Mouse (Mus musculus) adrenal gland, adult 2 months (tissue): Measurements from ENCODE around the gene Lrrc72. TPM values are rescaled to one million over a fixed set of nuclear protein-coding genes. Genes with fewer than 3 reads are reported as not detected.
A peak's percentile ranks its signal among the peaks of the same experiment; 100 is the strongest.

Experiments used
- DNase-seq: peaks from one replicate; pipeline ENCODE4 v3.0.0; 2021
- polyA plus RNA-seq: library from polyadenylated mRNA; depleted of rRNA; stranded (reverse); fragments of >200 nt; gene quantifications from 2 replicates; pipeline ENCODE4 v1.2.3, GENCODE M21; 2012; rRNA removed
- total RNA-seq, 2 experiments: library from RNA; stranded (reverse); gene quantifications; 2 replicates each; pipeline ENCODE4 v1.2.3; 2021

The Lrrc72 gene
- total and polyA plus RNA-seq, 3 experiments, result not detected

DNA sequence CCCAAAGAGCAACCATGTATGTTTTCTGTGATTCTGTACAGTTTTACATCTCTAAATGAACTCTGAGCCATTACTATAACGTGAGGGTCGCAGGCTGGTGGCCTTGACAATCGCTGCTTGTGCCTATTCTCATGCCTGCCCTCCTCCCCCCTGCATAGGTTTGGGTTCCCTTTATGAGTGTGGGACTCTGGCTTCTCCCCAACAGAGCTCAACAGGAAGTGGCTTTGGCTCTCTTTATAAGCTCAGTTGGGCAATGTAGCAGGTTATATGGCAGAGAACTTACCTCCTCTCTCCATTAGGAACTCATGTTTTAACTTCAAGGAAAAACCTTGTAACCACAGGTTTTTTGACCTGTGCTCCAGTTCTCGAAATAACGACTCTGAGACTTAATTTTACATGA lies 62.9 kb downstream of the Lrrc72 start:
- DNase-seq, result no peak

DNA sequence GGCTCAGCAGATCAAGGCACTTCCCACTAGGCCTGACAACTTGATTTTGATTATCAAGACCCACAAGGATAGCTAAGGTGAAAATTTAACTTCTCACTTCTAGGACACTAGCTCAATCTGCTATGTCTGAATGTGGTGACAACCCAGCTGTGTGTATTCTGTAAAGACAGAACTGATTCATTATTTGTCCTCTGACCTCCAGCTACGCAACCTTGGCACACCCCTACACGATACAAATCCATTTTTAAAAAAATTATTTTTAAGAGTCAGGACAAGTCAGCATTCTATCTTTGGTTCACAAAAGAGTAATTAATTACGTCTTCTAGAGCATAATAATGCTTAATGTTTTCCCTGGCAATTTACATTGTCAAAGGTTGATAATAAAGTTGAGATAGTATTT lies 63.6 kb downstream of the Lrrc72 start:
- peak; percentile 44 for DNase-seq

DNA sequence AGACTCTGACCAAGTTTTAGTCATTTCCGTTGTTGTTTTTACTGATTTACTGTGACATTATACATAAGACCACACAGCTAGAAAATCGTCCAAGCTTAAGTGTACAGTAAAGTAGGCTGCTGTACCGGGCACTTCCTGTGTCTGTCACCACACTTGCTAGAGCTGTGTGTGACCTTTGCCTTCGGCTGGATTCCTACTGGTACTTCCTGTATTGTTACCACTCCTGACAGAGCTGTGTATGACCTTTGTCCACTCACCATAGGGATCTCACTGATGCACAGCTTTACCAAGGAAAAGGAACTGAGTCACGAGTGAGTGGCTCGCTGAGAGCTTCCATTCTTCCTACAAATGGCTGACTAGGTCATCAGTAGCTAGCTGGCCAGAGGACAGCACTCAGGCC lies 66.1 kb downstream of the Lrrc72 start:
- no peak for DNase-seq

DNA sequence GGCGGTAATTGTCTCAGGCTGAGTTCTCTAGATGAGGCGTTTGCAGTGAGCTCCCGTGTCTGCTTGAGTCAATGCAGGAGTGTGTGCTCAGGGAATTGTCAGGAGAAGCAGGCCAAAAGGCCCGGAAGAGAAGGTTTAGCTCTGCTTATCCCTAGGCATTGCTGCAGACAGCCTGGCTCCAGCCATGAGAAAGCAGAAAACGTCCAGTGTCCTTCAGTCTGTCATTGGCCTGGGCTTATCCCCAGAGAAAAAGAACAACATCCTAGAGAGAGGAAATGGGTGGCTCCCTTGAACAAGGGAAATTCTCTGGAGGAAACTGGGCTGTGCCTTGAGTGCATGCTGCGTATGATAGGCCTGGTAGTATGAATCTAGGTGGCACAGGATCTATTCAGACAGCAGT lies 70.6 kb downstream of the Lrrc72 start:
- DNase-seq, result peak; percentile 17

DNA sequence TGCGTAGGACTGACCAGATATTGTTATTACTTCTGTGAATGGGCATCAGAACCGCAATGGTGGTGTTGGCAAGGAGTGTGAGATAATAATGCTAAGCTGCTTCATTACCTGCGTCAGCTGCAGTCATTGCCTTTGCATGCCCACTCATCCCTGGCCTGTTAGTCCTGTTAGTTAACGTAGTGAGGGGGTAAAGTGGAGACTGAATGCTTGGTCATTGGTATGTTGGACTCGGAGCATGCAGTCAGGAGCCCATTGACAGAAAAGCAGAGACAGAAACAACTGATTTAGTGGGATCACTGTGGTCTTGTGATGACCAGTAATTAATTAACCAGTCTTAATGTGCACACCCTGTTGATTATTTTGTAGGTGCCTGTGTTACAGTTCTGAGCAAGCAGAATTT lies 76.0 kb downstream of the Lrrc72 start:
- DNase-seq, result no peak

DNA sequence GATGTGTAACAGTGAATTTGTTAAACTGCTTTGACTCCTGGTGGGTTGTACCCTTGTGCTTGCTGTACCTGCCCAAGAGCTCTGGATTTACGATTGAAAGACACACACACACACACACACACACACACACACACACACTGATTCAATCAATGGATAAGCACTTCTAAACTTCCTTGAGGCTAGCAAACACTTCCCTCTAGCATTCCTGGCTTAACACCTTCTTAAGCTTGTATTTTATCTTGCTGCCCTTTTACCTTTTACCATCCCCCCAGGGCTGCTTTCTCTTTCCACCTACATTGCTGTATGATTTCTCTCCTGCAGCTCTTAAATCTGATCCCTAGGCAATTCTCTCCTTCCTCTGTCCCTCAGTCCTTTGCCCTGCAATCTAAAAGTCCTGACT lies 87.9 kb downstream of the Lrrc72 start:
- DNase-seq, result no peak

DNA sequence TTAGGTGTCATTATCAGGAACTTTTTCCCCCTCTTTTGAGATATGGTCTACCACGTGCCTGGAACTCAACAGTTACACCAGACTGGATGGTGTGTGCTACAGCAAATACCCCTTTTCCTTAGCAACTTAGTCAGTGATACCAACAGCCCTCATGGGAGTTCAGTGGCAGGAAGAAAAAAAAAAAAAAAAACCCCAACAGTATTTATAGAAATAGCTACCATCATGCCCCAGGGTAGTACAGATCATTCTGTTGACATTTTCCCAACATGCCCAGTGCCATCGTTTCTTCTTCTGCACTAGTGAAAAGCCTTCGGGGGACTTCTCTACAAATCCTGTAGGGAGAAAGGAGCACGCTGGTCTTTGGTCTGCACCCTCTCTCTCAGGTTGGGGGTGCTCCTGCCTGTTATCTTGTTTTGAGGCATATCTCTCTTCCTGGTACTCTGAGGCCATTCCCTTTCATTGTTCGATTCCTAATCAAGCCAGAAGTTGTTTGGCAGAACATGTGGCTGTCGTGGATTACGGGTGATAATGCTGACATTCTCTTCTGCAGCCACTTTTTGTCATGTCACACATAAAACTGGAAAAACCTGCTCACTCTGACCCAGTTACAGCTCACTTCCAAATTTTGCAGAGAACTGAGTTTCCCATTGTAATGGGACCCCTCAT lies 88.9 kb downstream of the Lrrc72 start:
- DNase-seq, result no peak

Other genes with a start within 250 kb of the Lrrc72 start
- 10 to 100 TPM; 10.1 to 15.5 TPM for gene Tspan13, start 210.9 kb downstream of the Lrrc72 start, total RNA-seq
- gene Tspan13, start 210.9 kb downstream of the Lrrc72 start, polyA plus RNA-seq, result 79.2 and 146 TPM in 2 replicates
- gene Ankmy2, start 96.3 kb downstream of the Lrrc72 start, total RNA-seq, result 10 to 100 TPM; 29.5 to 31.2 TPM
- 3.0 and 4.0 TPM in 2 replicates for gene Ankmy2, start 96.3 kb downstream of the Lrrc72 start, polyA plus RNA-seq
- gene Bzw2, start 95.3 kb downstream of the Lrrc72 start, total RNA-seq, result 10 to 100 TPM; 21.8 to 22.4 TPM
- gene Bzw2, start 95.3 kb downstream of the Lrrc72 start, polyA plus RNA-seq, result 1.6 and 2.1 TPM in 2 replicates
- under 1 TPM; 0.52 to 0.69 TPM for gene Sostdc1, start 60.7 kb upstream of the Lrrc72 start, total RNA-seq
- 0.17 and 0.64 TPM in 2 replicates for gene Sostdc1, start 60.7 kb upstream of the Lrrc72 start, polyA plus RNA-seq
- gene Ispd, start 128.1 kb upstream of the Lrrc72 start, total RNA-seq, result 1 to 10 TPM; 5.5 to 8.7 TPM
- gene Ispd, start 128.1 kb upstream of the Lrrc72 start, polyA plus RNA-seq, result 1.4 and 1.7 TPM in 2 replicates
- gene D630036H23Rik, start 128.8 kb upstream of the Lrrc72 start, total RNA-seq, result 1 to 10 TPM; 1.2 to 1.5 TPM
- 1.8 and 2.2 TPM in 2 replicates for gene D630036H23Rik, start 128.8 kb upstream of the Lrrc72 start, polyA plus RNA-seq